Mouse (Mus musculus) frontal cortex, postnatal 14 days (tissue): Measurements from ENCODE around the gene Cpt2.

Experiments
- DNase-seq, 2 experiments: peaks; one replicate each; pipeline ENCODE4 v3.0.0; 2022; ENCODE audit warnings: low spot score in 2 of 2

Cpt2 gene

GRCm38 (mm10) chr4:107923145-107923802 lies at the start of gene Cpt2:
TSS of gene Cpt2 (minus strand) at chr4:107923610.
- DNase-seq = peak; percentile 68 to 78

GRCm38 (mm10) chr4:107971162-107971561 lies 47.8 kb upstream of the Cpt2 start:
- DNase-seq = no peak

GRCm38 (mm10) chr4:107969781-107970180 lies 46.4 kb upstream of the Cpt2 start:
- no peak for DNase-seq

- DNase-seq = no peak
These were observed 44.7 kb upstream of the Cpt2 start, which contains the start of gene Slc1a7 for GRCm38 (mm10) chr4:107967966-107968682. TSS of gene Slc1a7 (plus strand) at chr4:107968332.

GRCm38 (mm10) chr4:107966416-107967109 lies 43.2 kb upstream of the Cpt2 start:
- no peak for DNase-seq

GRCm38 (mm10) chr4:107962792-107963191 lies 39.4 kb upstream of the Cpt2 start:
- DNase-seq = no peak

GRCm38 (mm10) chr4:107962044-107962732 lies 38.8 kb upstream of the Cpt2 start:
- DNase-seq = no peak

- no peak for DNase-seq
These were observed 35.1 kb upstream of the Cpt2 start for GRCm38 (mm10) chr4:107958487-107958886.

GRCm38 (mm10) chr4:107955691-107956090 lies 32.3 kb upstream of the Cpt2 start:
- no peak for DNase-seq

- DNase-seq = no peak
These were observed 29.4 kb upstream of the Cpt2 start for GRCm38 (mm10) chr4:107952845-107953244.

GRCm38 (mm10) chr4:107949918-107950317 lies 26.5 kb upstream of the Cpt2 start:
- no peak for DNase-seq

- DNase-seq = no peak
These were observed 20.7 kb upstream of the Cpt2 start for GRCm38 (mm10) chr4:107944141-107944540.

GRCm38 (mm10) chr4:107942741-107943140 lies 19.3 kb upstream of the Cpt2 start:
- DNase-seq = no peak

- DNase-seq = no peak
These were observed 14.7 kb upstream of the Cpt2 start for GRCm38 (mm10) chr4:107938124-107938523.

GRCm38 (mm10) chr4:107937338-107937737 lies 13.9 kb upstream of the Cpt2 start:
- peak; percentile 45 to 55 for DNase-seq

- DNase-seq = no peak
These were observed 11.8 kb upstream of the Cpt2 start for GRCm38 (mm10) chr4:107935254-107935653.

- no peak for DNase-seq
These were observed 9.8 kb upstream of the Cpt2 start for GRCm38 (mm10) chr4:107933239-107933638.

- DNase-seq = no peak
These were observed 8.0 kb upstream of the Cpt2 start for GRCm38 (mm10) chr4:107931453-107931852.

- no peak for DNase-seq
These were observed 5.3 kb upstream of the Cpt2 start for GRCm38 (mm10) chr4:107928726-107929125.

- no peak for DNase-seq
These were observed 4.9 kb upstream of the Cpt2 start for GRCm38 (mm10) chr4:107928269-107928668.

GRCm38 (mm10) chr4:107923803-107924194 lies 389 bp upstream of the Cpt2 start:
- DNase-seq = no peak

- DNase-seq = no peak
These were observed 1.5 kb downstream of the Cpt2 start for GRCm38 (mm10) chr4:107921952-107922351.
